Mouse (Mus musculus): Measurements from ENCODE around the gene Myod1. TPM values are rescaled to one million over a fixed set of nuclear protein-coding genes. Genes with fewer than 3 reads are reported as not detected.

Gene Myod1
- polyA plus RNA-seq, 1 experiment = 0.10 TPM

- H3K4me3 ChIP-seq (ENCODE audit: insufficient read depth, low read length) = no peak overlapping the region
- no peak for TF ChIP-seq POLR2A (IDR thresholded peaks at IDR 0.05; ENCODE audit: extremely low read depth, insufficient read depth, low read length)
- TF ChIP-seq CTCF (IDR thresholded peaks at IDR 0.05; ENCODE audit: extremely low read depth, insufficient read depth, low read length) = no peak
- H3K4me1 ChIP-seq (ENCODE audit: control insufficient read depth, insufficient read depth, low read length) = peaks cover 12% of the 10 kb centered on the region
- H3K27ac ChIP-seq (ENCODE audit: insufficient read depth, low read length) = no peak overlapping the region
These were observed 32.3 kb downstream of the Myod1 start for GRCm38 (mm10) chr7:46408606-46409005.

- no peak overlapping the region for H3K4me3 ChIP-seq (ENCODE audit: insufficient read depth, low read length)
These were observed 33.0 kb downstream of the Myod1 start for GRCm38 (mm10) chr7:46409204-46409789.

GRCm38 (mm10) chr7:46410727-46411126, 34.5 kb downstream of the Myod1 start:
- H3K4me3 ChIP-seq (ENCODE audit: insufficient read depth, low read length) = no peak overlapping the region
- peaks cover 23% of the 10 kb centered on the region for H3K4me1 ChIP-seq (ENCODE audit: control insufficient read depth, insufficient read depth, low read length)
- no peak for TF ChIP-seq CTCF (IDR thresholded peaks at IDR 0.05; ENCODE audit: extremely low read depth, insufficient read depth, low read length)
- no peak for TF ChIP-seq POLR2A (IDR thresholded peaks at IDR 0.05; ENCODE audit: extremely low read depth, insufficient read depth, low read length)
- H3K27ac ChIP-seq (ENCODE audit: insufficient read depth, low read length) = no peak overlapping the region

More at GRCm38 (mm10) chr7:46409204-46409789, 33.0 kb downstream of the Myod1 start:
- TF ChIP-seq CTCF (IDR thresholded peaks at IDR 0.05; ENCODE audit: extremely low read depth, insufficient read depth, low read length) (no peak), POLR2A (IDR thresholded peaks at IDR 0.05; ENCODE audit: extremely low read depth, insufficient read depth, low read length) (no peak)
- Histone ChIP-seq H3K4me1 (ENCODE audit: control insufficient read depth, insufficient read depth, low read length) (peaks cover 13% of the 10 kb centered on the region), H3K27ac (ENCODE audit: insufficient read depth, low read length) (no peak overlapping the region)

GRCm38 (mm10) chr7:46412823-46413222, 36.5 kb downstream of the Myod1 start:
- Histone ChIP-seq H3K4me1 (ENCODE audit: control insufficient read depth, insufficient read depth, low read length) (peaks cover 23% of the 10 kb centered on the region), H3K27ac (ENCODE audit: insufficient read depth, low read length) (0 out of 2 replicates have a peak overlapping the region, but pooled peaks have one; percentile 47), H3K4me3 (ENCODE audit: insufficient read depth, low read length) (no peak overlapping the region)
- no peak for TF ChIP-seq POLR2A (IDR thresholded peaks at IDR 0.05; ENCODE audit: extremely low read depth, insufficient read depth, low read length)
- TF ChIP-seq CTCF (IDR thresholded peaks at IDR 0.05; ENCODE audit: extremely low read depth, insufficient read depth, low read length) = no peak

GRCm38 (mm10) chr7:46413959-46414725, 37.9 kb downstream of the Myod1 start:
- TF ChIP-seq CTCF (IDR thresholded peaks at IDR 0.05; ENCODE audit: extremely low read depth, insufficient read depth, low read length) (no peak), POLR2A (IDR thresholded peaks at IDR 0.05; ENCODE audit: extremely low read depth, insufficient read depth, low read length) (no peak)
- H3K27ac ChIP-seq (ENCODE audit: insufficient read depth, low read length) = 0 out of 2 replicates have a peak overlapping the region, but pooled peaks have one; percentile 6
- H3K4me3 ChIP-seq (ENCODE audit: insufficient read depth, low read length) = no peak overlapping the region
- peaks cover 25% of the 10 kb centered on the region for H3K4me1 ChIP-seq (ENCODE audit: control insufficient read depth, insufficient read depth, low read length)

- peaks cover 27% of the 10 kb centered on the region for H3K4me1 ChIP-seq (ENCODE audit: control insufficient read depth, insufficient read depth, low read length)
- H3K4me3 ChIP-seq (ENCODE audit: insufficient read depth, low read length) = no peak overlapping the region
- no peak for TF ChIP-seq POLR2A (IDR thresholded peaks at IDR 0.05; ENCODE audit: extremely low read depth, insufficient read depth, low read length)
- no peak for TF ChIP-seq CTCF (IDR thresholded peaks at IDR 0.05; ENCODE audit: extremely low read depth, insufficient read depth, low read length)
- no peak overlapping the region for H3K27ac ChIP-seq (ENCODE audit: insufficient read depth, low read length)
These were observed 39.6 kb downstream of the Myod1 start for GRCm38 (mm10) chr7:46415818-46416425.

- Histone ChIP-seq H3K4me3 (ENCODE audit: insufficient read depth, low read length) (no peak overlapping the region), H3K27ac (ENCODE audit: insufficient read depth, low read length) (no peak overlapping the region), H3K4me1 (ENCODE audit: control insufficient read depth, insufficient read depth, low read length) (peaks cover 30% of the 10 kb centered on the region)
- TF ChIP-seq CTCF (IDR thresholded peaks at IDR 0.05; ENCODE audit: extremely low read depth, insufficient read depth, low read length) (no peak), POLR2A (IDR thresholded peaks at IDR 0.05; ENCODE audit: extremely low read depth, insufficient read depth, low read length) (no peak)
These were observed 41.2 kb downstream of the Myod1 start for GRCm38 (mm10) chr7:46417467-46417866.

- TF ChIP-seq POLR2A (IDR thresholded peaks at IDR 0.05; ENCODE audit: extremely low read depth, insufficient read depth, low read length) (no peak), CTCF (IDR thresholded peaks at IDR 0.05; ENCODE audit: extremely low read depth, insufficient read depth, low read length) (no peak)
- no peak overlapping the region for H3K4me3 ChIP-seq (ENCODE audit: insufficient read depth, low read length)
These were observed 41.9 kb downstream of the Myod1 start for GRCm38 (mm10) chr7:46418102-46418622.

GRCm38 (mm10) chr7:46421535-46421934, 45.3 kb downstream of the Myod1 start:
- Histone ChIP-seq H3K4me3 (ENCODE audit: insufficient read depth, low read length) (no peak overlapping the region), H3K27ac (ENCODE audit: insufficient read depth, low read length) (peak overlapping the region; percentile 71), H3K4me1 (ENCODE audit: control insufficient read depth, insufficient read depth, low read length) (peaks cover 19% of the 10 kb centered on the region)
- TF ChIP-seq POLR2A (IDR thresholded peaks at IDR 0.05; ENCODE audit: extremely low read depth, insufficient read depth, low read length) (no peak), CTCF (IDR thresholded peaks at IDR 0.05; ENCODE audit: extremely low read depth, insufficient read depth, low read length) (no peak)

More at GRCm38 (mm10) chr7:46418102-46418622, 41.9 kb downstream of the Myod1 start:
- H3K4me1 ChIP-seq (ENCODE audit: control insufficient read depth, insufficient read depth, low read length) = peaks cover 31% of the 10 kb centered on the region
- H3K27ac ChIP-seq (ENCODE audit: insufficient read depth, low read length) = no peak overlapping the region

Measured in cortical plate, adult 2 months (tissue).